Mouse (Mus musculus) right cerebral cortex, postnatal 25 days (tissue): ENCODE measurements around the gene Lrriq4.
A peak's percentile ranks its signal among the peaks of the same experiment; 100 is the strongest.
"Not testable (repeated sequence)": the region's sequence is repeated elsewhere in the genome, so short reads cannot be mapped to it uniquely, and the experiment has no call there.

Experiments used
- DNase-seq: peaks from one replicate; pipeline ENCODE4 v3.0.0; 2022

Gene Lrriq4

DNA sequence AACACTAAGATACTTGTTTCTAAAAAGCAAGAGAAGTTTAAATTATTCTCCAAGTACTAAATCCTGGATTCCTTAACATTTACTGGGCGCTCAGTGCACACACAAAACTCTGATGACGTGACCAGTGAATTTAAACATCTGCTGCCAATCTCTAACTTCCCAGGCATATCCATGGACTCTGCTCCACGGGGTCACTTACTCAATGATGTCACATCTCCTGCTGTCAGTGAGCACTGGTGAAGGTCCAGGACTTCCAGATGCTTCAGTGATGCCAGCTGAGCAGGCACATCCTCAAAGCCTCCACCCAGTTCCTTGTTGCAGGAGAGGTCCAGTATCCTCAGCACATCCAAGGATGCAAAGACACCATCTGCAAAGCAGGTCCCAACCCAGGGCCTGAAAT, 42.9 kb downstream of the Lrriq4 start:
- DNase-seq: no peak

DNA sequence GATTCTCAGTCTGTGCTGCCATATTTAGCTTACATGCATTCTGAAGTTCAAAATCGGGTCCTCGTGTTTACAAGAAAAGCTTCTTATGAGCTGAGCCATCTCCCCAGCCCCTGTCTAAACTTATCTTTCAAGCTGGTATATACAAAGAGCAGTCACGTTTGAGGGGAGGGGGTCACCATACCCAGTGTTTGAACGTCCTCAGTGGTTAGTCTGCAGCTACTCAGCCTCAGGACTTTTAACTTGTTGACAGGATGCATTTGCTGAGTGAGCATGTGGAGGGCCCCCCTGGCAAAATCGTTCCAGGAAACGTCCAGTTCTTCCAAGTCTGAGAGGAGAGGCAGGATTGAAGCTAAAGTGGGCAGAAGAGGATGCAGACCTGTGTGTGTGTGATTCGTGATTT, 46.7 kb downstream of the Lrriq4 start:
- DNase-seq: no peak

DNA sequence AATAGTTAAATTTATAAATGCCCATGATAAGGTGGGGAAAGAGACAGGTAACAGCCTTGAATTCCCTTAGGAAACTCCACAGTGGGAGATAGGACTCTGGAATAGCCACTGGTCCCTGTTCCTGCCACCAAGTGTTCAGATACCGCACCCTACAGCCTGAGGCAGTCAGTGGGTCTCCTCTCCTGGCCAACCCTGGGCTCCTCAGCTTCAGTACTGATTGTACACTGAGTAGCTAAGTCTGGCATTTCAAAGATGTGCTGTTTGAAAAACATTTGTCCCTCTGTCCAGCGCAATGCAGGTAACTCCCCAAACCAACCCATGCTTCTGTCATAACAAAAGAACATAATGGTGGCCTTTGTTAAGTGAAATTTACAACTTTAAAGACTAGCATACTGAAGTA, 51.4 kb downstream of the Lrriq4 start:
- no peak for DNase-seq

DNA sequence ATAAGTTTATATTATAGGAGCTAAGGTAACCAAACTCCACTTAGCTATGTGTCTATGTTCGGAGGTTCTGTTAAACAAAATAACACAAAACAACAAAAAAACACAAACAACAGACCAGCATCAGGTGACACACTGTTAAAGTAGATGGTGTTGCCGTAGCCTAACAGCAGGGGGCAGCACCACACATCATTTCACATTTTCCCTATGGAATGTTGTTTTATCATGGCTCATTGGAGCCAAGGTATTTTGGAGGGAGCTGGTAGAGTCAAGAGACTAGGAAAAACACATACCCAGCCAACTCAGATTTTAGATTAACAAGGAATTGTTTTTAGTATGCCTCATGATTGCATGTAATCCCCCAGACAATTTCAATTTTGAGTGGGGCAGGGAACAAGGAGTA, 52.0 kb downstream of the Lrriq4 start:
- peak; percentile 36 for DNase-seq

DNA sequence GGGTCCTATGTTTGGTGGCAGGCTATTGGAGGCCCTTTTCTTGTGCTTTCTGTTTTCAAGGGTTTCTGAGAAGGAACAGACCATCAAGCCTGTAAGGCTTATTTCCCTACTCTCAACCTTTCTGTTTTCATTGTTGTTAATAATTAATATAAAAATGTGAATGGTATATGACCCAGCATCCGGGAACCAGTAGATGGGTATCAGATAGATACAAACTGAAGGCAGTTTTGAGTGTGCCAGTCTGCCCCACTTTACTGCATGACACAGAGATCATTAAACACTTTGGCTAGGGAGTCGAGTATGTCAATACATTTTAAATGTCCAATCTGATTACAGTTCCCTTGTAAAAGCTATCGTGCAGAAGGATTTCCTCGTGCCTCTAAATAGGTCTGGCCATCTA, 53.6 kb downstream of the Lrriq4 start:
- DNase-seq: no peak

DNA sequence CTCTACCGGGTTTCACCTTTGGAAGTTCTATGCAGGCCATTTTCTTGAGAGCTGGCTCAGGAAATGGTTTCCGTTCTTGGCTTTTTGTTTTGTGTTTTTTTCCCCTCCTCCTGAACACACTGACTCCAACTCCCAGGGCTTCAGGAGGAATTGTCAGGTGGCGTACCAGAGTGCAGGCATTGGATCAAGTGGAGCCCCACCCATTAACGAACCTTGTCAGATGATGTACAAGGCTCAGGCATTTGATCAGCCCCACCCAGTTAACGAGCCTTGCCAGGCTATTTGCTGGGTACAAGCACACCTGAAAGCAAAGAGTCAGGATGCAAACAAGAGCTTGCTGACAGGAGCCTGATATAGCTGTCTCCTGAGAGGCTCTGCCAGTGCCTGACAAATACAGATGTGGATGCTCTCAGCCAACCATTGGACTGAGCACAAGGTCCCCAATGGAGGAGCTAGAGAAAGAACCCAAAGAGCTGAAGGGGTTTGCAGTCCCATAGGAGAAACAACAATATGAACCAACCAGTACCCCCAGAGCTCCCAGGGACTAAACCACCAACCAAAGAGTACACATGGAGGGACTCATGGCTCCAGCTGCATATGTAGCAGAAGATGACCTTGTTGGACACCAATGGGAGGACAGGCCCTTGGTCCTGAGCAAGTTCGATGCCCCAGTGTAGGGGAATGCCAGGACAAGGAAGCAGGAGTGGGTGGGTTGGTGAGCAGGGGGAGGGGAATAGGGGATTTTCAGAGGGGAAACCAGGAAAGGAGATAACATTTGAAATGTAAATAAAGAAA, 55.6 kb downstream of the Lrriq4 start, which contains the start of gene Lrrc31:
Gene Lrrc31 (minus strand): TSS at position 133 of the 795 bp plus-strand sequence.
- not testable (repeated sequence) for DNase-seq

DNA sequence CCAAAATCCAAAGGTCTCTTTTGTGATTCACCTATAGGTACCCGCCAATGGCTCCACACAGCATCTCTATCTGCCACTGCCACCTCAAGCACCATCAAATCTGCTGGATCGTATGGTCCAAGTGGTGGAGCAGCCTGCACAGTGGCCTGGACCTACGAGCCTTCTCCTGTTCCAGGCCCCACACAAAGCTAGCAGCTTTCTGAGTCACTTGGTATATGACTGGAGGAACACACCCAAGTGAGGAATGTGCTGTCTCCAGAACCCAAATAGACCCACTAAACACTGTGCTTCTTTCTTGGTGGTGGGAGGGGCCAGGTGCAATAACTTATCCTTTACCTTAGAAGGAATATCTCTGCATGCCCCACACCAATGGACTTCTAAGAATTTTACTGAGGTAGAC, 61.7 kb downstream of the Lrriq4 start:
- no peak for DNase-seq

DNA sequence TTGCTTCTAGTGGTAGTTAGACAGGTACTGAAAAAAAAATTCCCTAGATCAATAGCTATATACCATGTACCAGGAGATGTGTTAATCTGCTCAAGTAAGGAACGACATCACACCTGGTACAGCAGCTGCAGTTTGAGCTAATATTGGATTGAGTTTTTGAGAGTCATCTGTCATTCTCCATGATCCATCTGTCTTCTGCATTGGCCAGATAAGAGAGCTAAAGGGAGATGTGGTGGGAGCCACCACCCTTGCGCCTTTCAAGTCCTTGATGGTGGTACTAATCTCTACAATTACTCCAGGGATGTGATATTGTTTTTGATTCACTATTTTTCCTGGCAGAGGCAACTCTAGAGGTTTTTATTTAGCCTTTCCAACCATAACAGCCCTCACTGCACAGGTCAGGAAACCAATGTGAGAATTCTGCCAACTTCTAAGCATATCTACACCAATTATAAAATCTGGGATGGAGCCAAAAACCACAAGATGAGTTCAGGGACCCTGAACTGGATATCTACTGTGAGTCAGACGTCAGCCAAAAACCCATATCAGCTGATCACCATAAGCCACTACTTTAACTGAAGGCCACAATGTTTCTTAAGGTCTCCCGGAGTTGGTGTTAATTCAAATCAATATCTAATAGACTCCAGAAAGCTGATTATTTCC, 62.4 kb downstream of the Lrriq4 start:
- no peak for DNase-seq

DNA sequence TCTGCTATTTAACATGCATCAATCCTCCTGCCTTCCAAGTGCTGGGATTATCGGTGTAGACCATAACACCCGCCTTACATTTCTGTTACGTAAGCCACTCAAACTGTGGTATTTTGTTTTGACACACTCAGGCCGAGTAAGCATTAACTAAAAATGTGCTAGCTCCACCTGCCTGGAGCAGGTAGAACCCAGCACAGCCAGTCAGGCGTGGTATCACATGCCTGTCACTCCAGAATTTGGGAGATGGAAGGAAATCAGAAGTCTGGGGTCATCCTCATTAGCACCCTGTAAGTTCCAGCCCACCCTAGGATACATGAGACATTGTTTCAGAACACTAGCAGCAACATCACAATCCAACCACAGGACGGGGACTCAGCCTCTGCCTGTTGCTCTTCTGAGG, 65.9 kb downstream of the Lrriq4 start:
- no peak for DNase-seq

DNA sequence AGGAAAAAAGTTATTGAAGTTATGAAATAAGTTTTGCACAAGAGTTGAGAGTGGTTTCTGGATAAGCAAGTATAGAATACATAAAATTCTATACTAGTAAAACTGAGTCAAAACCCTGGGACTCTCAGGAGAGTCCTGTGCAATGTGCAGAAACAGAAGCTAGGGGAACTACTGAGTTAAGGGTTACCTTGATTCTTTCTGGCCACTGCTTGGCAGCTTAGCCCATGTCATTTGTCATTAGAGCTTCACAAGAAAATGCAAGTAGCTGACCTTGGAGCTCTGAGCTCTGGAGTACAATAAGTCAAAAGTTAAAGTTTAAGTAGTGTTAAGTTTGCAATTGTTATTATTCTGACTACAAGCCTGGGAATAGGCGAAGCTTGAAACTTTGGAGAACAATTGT, 69.0 kb downstream of the Lrriq4 start:
- DNase-seq: no peak

DNA sequence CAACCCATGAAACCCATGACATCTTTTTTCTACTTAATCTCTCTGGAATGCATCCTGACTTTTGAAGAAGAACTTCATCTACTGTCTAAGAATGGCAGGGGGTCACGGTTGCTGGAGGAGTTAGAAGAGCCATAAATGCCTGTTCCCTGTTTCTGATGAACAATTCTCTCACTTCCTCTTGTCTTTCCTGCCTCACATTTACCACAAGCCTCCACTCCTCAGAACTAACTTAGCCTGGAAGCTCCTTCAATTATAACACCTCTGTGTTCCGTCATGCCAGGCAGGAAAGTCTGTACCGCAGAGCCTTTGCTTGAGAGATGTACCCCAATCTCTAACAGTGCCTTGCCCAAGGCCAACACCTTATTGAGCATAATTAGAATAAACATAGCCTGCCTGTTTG, 74.3 kb downstream of the Lrriq4 start:
- no peak for DNase-seq
